Mouse (Mus musculus): ENCODE data around the gene Plxnc1.

DNA sequence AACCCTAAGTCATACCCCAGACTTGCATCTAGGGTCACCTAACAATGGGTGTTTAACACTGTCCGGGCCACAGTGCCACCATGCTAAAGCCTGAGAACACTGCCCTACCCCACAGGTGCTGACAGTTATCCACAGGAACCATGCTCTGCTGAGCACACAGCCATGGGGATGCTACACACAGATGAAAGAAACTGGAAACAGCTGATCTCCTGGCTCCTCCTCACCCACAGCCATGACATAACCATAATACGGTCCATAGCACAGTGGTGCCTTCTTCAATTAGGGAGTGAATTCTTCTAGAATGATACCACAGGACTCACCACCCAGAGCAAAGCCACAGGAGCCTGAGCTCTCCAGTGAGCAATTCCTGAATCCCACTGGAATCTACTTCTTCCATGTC lies 118.7 kb downstream of the Plxnc1 start:
- TF ChIP-seq POLR2A (IDR thresholded peaks at IDR 0.05; ENCODE audit: insufficient read depth, low read length) (no peak), CTCF (IDR thresholded peaks at IDR 0.05; ENCODE audit: low read depth, low read length) (no peak), EP300 (IDR thresholded peaks at IDR 0.05; ENCODE audit: insufficient read depth, low read depth, low read length) (no peak)
